Mouse (Mus musculus) embryo, embryonic 11.5 days (tissue): ENCODE data around the gene Rnps1.
A peak's percentile ranks its signal among the peaks of the same experiment; 100 is the strongest.

ENCODE experiments used
- DNase-seq: peaks from one replicate; pipeline ENCODE4 v3.0.0-alpha.2; 2012; ENCODE audit warnings: low read depth, low spot score

Gene Rnps1

GRCm38 (mm10) chr17:24469910-24470602, 55.7 kb downstream of the Rnps1 start, which contains the start of the genes E4f1 and Pgp:
TSS of gene E4f1 (minus strand) at chr17:24470313.
TSS of gene Pgp (plus strand) at chr17:24470392.
- DNase-seq, result peak; percentile 97

- DNase-seq, result no peak
These were observed 56.5 kb downstream of the Rnps1 start for GRCm38 (mm10) chr17:24470701-24471527.

GRCm38 (mm10) chr17:24472512-24472911, 58.1 kb downstream of the Rnps1 start:
- DNase-seq, result no peak

- no peak for DNase-seq
These were observed 59.4 kb downstream of the Rnps1 start, which contains the start of gene Bricd5 for GRCm38 (mm10) chr17:24473612-24474275. TSS of gene Bricd5 (plus strand) at chr17:24473884.

- no peak for DNase-seq
These were observed 60.2 kb downstream of the Rnps1 start for GRCm38 (mm10) chr17:24474557-24474956.
